Mouse (Mus musculus) testis, adult 2 months (tissue): ENCODE results near the gene Rbms3. TPM values are rescaled to one million over a fixed set of nuclear protein-coding genes. Genes with fewer than 3 reads are reported as not detected.

ENCODE experiments used
- H3K27ac ChIP-seq: fragments of 200-500 bp; 2 replicates; pipeline ENCODE4 v1.5.1; 2012; ENCODE audit warnings: low read depth, low read length; ENCODE audit not compliant: control insufficient read depth, insufficient read depth
- H3K27me3 ChIP-seq: fragments of 200-500 bp; 2 replicates; pipeline ENCODE4 v1.6.1; 2012; ENCODE audit warnings: mild to moderate bottlenecking, low read length, moderate library complexity; ENCODE audit not compliant: control insufficient read depth, insufficient read depth
- H3K36me3 ChIP-seq: fragments of 200-500 bp; 2 replicates; pipeline ENCODE4 v1.6.1; 2012; ENCODE audit warnings: mild to moderate bottlenecking, low read length; ENCODE audit not compliant: control insufficient read depth, insufficient read depth
- H3K4me1 ChIP-seq: fragments of 200-500 bp; 2 replicates; pipeline ENCODE4 v1.6.1; 2012; ENCODE audit warnings: low read length; ENCODE audit not compliant: control insufficient read depth, insufficient read depth
- H3K4me3 ChIP-seq: fragments of 200-500 bp; 2 replicates; pipeline ENCODE4 v1.5.1; 2012; ENCODE audit warnings: low read depth, mild to moderate bottlenecking, low read length, moderate library complexity, mixed read lengths; ENCODE audit not compliant: control insufficient read depth
- CTCF ChIP-seq: fragments of 200-500 bp; IDR thresholded peaks from 2 replicates; pipeline ENCODE4 v1.5.1; 2012; ENCODE audit warnings: low read depth, mild to moderate bottlenecking, inconsistent platforms, low read length, moderate library complexity; ENCODE audit not compliant: control insufficient read depth, insufficient read depth, insufficient replicate concordance
- POLR2A ChIP-seq: fragments of 200-500 bp; IDR thresholded peaks from 2 replicates; pipeline ENCODE4 v1.6.1; 2012; ENCODE audit warnings: low read depth, mild to moderate bottlenecking, inconsistent platforms, low read length, moderate library complexity; ENCODE audit not compliant: control insufficient read depth
- polyA plus RNA-seq: library from polyadenylated mRNA; depleted of rRNA; stranded (reverse); fragments of >200 nt; gene quantifications from 2 replicates; pipeline ENCODE4 v1.2.3, GENCODE M21; 2012

Rbms3 gene
- polyA plus RNA-seq, 1 experiment = 0.72 TPM

DNA sequence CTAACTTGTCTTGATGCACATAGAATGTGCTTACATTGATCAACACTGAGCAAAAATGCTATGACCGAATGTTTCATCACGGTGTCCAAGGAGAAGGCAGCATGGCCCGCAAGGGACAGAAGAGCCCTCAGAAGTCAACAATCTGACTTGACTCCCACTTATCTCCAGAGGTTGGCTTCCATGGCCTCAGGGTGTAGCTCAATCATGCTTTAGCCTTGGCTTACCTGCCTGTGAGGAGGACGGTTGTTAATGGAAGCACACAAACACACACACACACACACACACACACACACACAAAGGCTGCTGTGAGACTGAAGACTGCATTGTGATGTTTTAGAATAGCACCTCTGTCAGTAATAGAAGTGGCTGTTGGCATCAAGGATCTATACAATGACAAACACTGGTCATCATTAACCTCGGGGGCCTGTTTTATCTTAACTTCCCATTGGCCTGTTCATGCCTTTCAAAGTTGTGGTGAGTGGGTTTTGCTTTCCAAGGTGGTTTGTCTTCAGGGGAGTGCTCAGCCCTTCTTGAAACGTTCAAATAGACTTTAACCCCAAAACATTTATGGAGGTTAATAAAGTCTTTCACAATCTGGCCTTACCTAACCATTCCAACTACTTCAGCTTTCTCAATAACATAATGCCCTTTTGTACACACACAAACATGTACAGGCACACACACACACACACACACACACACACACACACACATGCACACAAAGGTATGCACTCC lies 771.7 kb downstream of the Rbms3 start:
- H3K36me3 ChIP-seq = no peaks in the 10 kb centered on the region
- TF ChIP-seq POLR2A (no peak), CTCF (no peak)
- no peak overlapping the region for H3K27ac ChIP-seq
- H3K4me1 ChIP-seq = no peaks in the 10 kb centered on the region
- no peaks in the 10 kb centered on the region for H3K27me3 ChIP-seq
- no peak overlapping the region for H3K4me3 ChIP-seq

DNA sequence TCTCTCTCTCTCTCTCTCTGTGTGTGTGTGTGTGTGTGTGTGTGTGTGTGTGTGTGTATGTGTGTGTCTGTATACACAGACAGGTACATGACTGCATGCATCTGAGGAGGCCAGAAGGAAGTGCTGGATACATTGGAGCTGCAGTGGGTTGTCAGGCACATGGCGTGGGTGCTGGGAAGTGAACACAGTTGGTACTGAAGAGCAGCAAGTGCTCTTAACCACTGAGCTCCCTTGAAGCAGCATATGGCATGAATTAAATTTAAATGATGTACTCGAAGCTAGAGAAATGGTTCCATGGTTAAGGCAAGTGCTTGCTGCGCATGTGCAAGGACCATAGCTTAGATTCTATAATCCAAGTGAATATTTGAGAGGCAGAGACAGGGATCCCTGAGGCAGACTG lies 772.6 kb downstream of the Rbms3 start:
- Histone ChIP-seq H3K36me3 (no peaks in the 10 kb centered on the region), H3K27me3 (no peaks in the 10 kb centered on the region)
- TF ChIP-seq CTCF (no peak), POLR2A (no peak)

DNA sequence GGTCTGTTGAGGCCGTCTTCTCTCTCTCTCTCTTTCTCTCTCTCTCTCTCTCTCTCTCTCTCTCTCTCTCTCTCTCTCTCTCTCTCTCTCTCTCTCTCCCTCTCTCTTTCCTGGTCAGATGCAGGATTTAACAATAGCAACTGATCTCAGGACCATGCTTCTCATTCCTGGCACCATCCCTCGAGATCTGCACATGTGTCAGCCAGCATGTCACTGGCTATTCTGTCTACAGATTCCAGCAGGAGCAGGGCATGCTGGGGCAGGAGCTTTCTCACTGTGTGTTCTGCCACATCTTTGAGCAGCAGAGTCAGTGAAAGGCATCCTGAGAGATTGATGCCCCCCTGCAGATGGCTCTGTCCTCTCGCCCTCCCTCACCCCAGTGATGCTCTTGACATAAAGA lies 774.0 kb downstream of the Rbms3 start:
- H3K4me3 ChIP-seq = no peak overlapping the region
- no peak for TF ChIP-seq CTCF
- no peak for TF ChIP-seq POLR2A
- H3K27ac ChIP-seq = no peak overlapping the region
- H3K4me1 ChIP-seq = no peaks in the 10 kb centered on the region
- no peaks in the 10 kb centered on the region for H3K36me3 ChIP-seq
- H3K27me3 ChIP-seq = no peaks in the 10 kb centered on the region

More for the DNA sequence above, 772.6 kb downstream of the Rbms3 start:
- Histone ChIP-seq H3K4me3 (no peak overlapping the region), H3K4me1 (no peaks in the 10 kb centered on the region), H3K27ac (no peak overlapping the region)

DNA sequence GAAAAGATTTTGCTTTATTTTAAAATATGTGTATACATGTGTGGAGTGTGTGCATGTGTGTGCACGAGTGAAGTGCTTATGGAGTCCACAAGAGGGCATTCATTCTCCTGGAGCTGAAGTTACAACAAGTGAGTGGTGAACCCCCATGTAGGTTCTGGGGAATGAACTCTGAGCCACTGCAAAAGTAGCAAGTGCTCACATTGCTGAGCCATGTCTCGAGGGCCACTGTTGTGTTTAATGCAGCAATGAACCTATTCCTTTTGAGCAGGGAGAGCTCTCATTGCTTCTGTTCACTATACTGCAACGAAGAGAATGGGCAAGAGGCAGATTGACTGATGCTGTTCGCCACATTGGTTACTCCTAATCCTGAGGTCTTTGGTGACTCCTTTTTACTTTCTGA lies 780.8 kb downstream of the Rbms3 start:
- H3K4me1 ChIP-seq = no peaks in the 10 kb centered on the region
- no peak for TF ChIP-seq POLR2A
- TF ChIP-seq CTCF = no peak
- no peak overlapping the region for H3K27ac ChIP-seq
- no peaks in the 10 kb centered on the region for H3K36me3 ChIP-seq
- H3K27me3 ChIP-seq = no peaks in the 10 kb centered on the region
- no peak overlapping the region for H3K4me3 ChIP-seq

DNA sequence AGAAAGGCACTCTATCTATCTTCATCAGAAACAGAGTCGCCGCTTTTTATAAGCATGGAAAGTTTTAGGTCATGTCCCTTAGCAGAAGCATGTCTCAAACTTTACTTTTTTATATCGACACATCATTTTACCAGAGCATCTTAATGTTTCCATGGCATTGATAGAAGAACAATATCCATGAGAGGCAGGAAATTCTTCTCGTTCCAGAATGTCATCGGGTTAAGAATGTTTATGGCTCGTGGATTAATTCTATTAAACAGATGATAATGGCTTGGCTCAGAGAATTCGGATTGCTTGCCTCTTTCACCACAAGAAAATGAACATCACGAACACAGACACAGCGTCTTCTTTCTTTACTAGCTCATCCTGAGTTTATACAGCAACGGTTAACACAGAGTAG lies 781.5 kb downstream of the Rbms3 start:
- TF ChIP-seq CTCF (no peak), POLR2A (no peak)
- H3K36me3 ChIP-seq = no peaks in the 10 kb centered on the region
- H3K27me3 ChIP-seq = no peaks in the 10 kb centered on the region

DNA sequence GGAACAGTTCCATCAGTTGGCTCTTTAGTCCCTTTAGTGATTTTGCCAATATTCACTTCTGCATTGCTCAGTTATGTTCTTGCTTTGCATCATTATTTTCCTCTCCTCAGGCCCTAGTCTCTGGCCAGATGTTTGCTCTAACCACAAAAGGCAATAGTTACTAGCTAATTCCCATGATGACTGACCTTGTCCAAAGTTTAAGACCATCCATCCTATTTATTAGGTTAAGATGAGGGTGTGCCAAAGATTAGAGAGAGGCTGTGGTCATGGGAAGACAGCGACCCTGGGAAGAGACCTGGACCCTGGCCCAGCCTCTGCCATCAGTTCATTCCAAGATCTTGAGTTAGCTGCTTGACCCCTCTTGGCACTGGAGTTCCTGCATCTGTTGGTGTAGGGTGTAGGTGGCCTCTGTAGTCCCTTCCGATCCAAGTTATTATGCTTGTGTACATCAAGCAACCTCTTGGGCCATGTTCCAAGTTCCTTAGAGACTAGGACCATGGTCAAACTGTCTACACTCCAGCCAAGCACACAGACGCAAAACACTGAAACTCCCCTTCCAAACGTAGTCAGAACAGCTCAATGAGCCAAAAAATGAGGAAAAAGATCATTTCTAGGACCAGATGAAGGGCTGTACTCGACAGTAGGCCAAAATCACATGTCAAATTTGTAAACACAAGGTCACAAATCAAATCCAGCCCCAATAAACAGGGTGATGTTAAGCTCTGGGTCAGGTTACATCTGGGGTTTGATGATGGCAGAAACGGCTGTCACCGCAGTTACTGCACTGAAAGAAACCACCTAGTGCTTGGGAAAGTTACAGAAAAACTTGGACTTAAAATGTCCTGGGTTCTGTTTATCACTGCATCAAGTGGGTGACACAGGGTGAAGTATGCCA lies 782.2 kb downstream of the Rbms3 start:
- TF ChIP-seq CTCF = no peak
- TF ChIP-seq POLR2A = no peak
- no peak overlapping the region for H3K27ac ChIP-seq
- no peaks in the 10 kb centered on the region for H3K4me1 ChIP-seq
- H3K36me3 ChIP-seq = no peaks in the 10 kb centered on the region
- H3K4me3 ChIP-seq = no peak overlapping the region
- no peaks in the 10 kb centered on the region for H3K27me3 ChIP-seq

More for the DNA sequence above, 781.5 kb downstream of the Rbms3 start:
- Histone ChIP-seq H3K4me1 (no peaks in the 10 kb centered on the region), H3K4me3 (no peak overlapping the region), H3K27ac (no peak overlapping the region)

DNA sequence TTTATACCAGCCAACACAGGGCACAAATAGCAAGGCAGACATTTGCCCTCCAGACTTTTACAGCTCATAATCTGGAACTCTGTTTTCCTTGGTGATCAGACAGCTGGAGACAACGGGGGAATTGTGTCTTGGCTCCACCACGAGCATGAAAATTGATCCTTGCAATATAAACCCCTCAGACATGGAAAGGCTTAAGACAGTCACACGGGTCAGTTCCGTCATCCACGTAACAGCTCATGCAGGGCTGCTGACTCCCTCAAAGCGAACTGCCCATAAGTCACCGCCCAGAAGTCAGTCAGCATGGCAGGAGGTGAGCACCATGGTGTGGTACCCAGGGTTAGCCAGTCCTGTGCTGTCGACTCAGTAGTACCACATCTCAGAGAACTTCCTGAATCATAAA lies 794.8 kb downstream of the Rbms3 start:
- no peak overlapping the region for H3K27ac ChIP-seq
- TF ChIP-seq CTCF = no peak
- no peak for TF ChIP-seq POLR2A
- H3K4me3 ChIP-seq = no peak overlapping the region
- H3K4me1 ChIP-seq = no peaks in the 10 kb centered on the region
- no peaks in the 10 kb centered on the region for H3K27me3 ChIP-seq
- H3K36me3 ChIP-seq = no peaks in the 10 kb centered on the region

DNA sequence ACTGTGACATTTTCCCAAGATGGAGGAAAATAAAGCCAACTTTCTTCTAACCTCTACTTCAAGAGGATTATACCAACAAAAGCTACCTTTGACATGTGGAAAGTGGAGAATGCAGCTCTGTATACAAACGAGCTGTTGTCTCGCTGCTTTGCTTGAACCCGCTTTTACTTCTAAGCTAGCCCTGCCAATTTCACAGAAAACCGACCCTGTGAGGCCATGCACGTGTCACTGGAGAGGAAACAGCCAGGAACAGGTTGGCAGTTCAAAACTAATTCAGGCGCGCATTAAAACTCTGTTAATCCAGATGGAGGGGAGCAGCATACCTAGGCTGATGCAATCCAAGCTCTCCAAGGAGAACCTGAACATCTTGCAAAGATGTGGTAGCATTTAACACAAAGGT lies 796.0 kb downstream of the Rbms3 start:
- TF ChIP-seq CTCF = no peak
- TF ChIP-seq POLR2A = no peak
- Histone ChIP-seq H3K36me3 (no peaks in the 10 kb centered on the region), H3K27me3 (no peaks in the 10 kb centered on the region), H3K4me1 (no peaks in the 10 kb centered on the region), H3K27ac (no peak overlapping the region), H3K4me3 (no peak overlapping the region)
